Mouse (Mus musculus) hindbrain, embryonic 12.5 days (tissue): Measurements from ENCODE around the gene 4931409K22Rik. TPM values are rescaled to one million over a fixed set of nuclear protein-coding genes. Genes with fewer than 3 reads are reported as not detected.
"Not testable (repeated sequence)": the region's sequence is repeated elsewhere in the genome, so short reads cannot be mapped to it uniquely, and the experiment has no call there.

Source experiments
- ATAC-seq: fragments of 200-750 bp; cut with Nextera tagmentation; 2 replicates; pipeline ENCODE4 v1.8.0; 2017; ENCODE audit warnings: moderate TSS enrichment; ENCODE audit not compliant: low FRiP score
- H3K27ac ChIP-seq: fragments of 300-500 bp; sonication (generic); 2 replicates; pipeline ENCODE4 v1.5.1; 2016; ENCODE audit warnings: mild to moderate bottlenecking
- H3K27me3 ChIP-seq: fragments of 300-500 bp; sonication (generic); 2 replicates; pipeline ENCODE4 v1.6.1; 2016; ENCODE audit warnings: mild to moderate bottlenecking
- H3K36me3 ChIP-seq: fragments of 300-500 bp; sonication (generic); 2 replicates; pipeline ENCODE4 v1.6.1; 2016; ENCODE audit warnings: mild to moderate bottlenecking
- H3K4me1 ChIP-seq: fragments of 300-500 bp; sonication (generic); 2 replicates; pipeline ENCODE4 v1.6.1; 2016
- H3K4me2 ChIP-seq: fragments of 300-500 bp; sonication (generic); replicated peaks from 2 replicates; pipeline ENCODE4 v1.6.1; 2016; ENCODE audit warnings: mild to moderate bottlenecking
- H3K4me3 ChIP-seq: fragments of 300-500 bp; sonication (generic); 2 replicates; pipeline ENCODE4 v1.5.1; 2016; ENCODE audit warnings: mild to moderate bottlenecking
- H3K9ac ChIP-seq: fragments of 300-500 bp; sonication (generic); 2 replicates; pipeline ENCODE4 v1.6.1; 2016; ENCODE audit warnings: mild to moderate bottlenecking, moderate library complexity
- H3K9me3 ChIP-seq: fragments of 300-500 bp; sonication (generic); replicated peaks from 2 replicates; pipeline ENCODE4 v1.6.1; 2016; ENCODE audit warnings: mild to moderate bottlenecking
- WGBS: fragments of 180-500 bp; shearing (Covaris S2); methylation state at CpG from one replicate; pipeline ENCODE4 v1.1.7; 2016; 5-methylcytosine and 5-hydroxymethylcytosine counted together
- polyA plus RNA-seq: library from polyadenylated mRNA; unstranded; fragments of >200 nt; fragmentation: Nextera tagmentation; extraction: Ambion mirVana; gene quantifications from 2 replicates; pipeline ENCODE4 v1.2.1, GENCODE M21; 2016

4931409K22Rik gene
- polyA plus RNA-seq, 1 experiment from 2014 or later = not detected

- H3K27me3 ChIP-seq, H3K36me3 ChIP-seq, ATAC-seq, H3K9me3 ChIP-seq, H3K9ac ChIP-seq, H3K4me2 ChIP-seq, H3K27ac ChIP-seq, H3K4me3 ChIP-seq: not testable (repeated sequence)
- peaks cover 15% of the 10 kb centered on the region for H3K4me1 ChIP-seq
- WGBS = 95% methylated on average over 7 of the region's 7 CpGs
These were observed 1.3 kb downstream of the 4931409K22Rik start for GRCm38 (mm10) chr5:24555335-24555734.

GRCm38 (mm10) chr5:24553621-24554244, 2.9 kb downstream of the 4931409K22Rik start:
- no peak overlapping the region for H3K27ac ChIP-seq
- H3K4me2 ChIP-seq = no peak overlapping the region
- peaks cover 4% of the 10 kb centered on the region; the same call in 1 of the 2 replicates for H3K27me3 ChIP-seq
- H3K4me1 ChIP-seq = peaks cover 16% of the 10 kb centered on the region
- H3K36me3 ChIP-seq = no peaks in the 10 kb centered on the region
- H3K9ac ChIP-seq = no peak overlapping the region
- ATAC-seq = no peak
- no peaks in the 10 kb centered on the region for H3K9me3 ChIP-seq
- 72% methylated on average over 5 of the region's 5 CpGs for WGBS
- no peak overlapping the region for H3K4me3 ChIP-seq

- H3K27me3 ChIP-seq = peaks cover 4% of the 10 kb centered on the region; the same call in 1 of the 2 replicates
- ATAC-seq = no peak
- H3K4me1 ChIP-seq = peaks cover 16% of the 10 kb centered on the region
- no peaks in the 10 kb centered on the region for H3K9me3 ChIP-seq
- peak overlapping the region; percentile 36; the same call in 1 of the 2 replicates for H3K27ac ChIP-seq
- H3K4me3 ChIP-seq = no peak overlapping the region
- H3K36me3 ChIP-seq = no peaks in the 10 kb centered on the region
- H3K4me2 ChIP-seq = peak overlapping the region; percentile 35
- no peak overlapping the region for H3K9ac ChIP-seq
- 44% methylated on average over 2 of the region's 2 CpGs for WGBS
These were observed 5.3 kb downstream of the 4931409K22Rik start for GRCm38 (mm10) chr5:24551317-24551688.

GRCm38 (mm10) chr5:24550598-24551316, 5.9 kb downstream of the 4931409K22Rik start:
- H3K36me3 ChIP-seq = no peaks in the 10 kb centered on the region
- H3K9me3 ChIP-seq = no peaks in the 10 kb centered on the region
- H3K4me2 ChIP-seq = peak overlapping the region; percentile 35
- H3K27ac ChIP-seq = peak overlapping the region; percentile 36; the same call in 1 of the 2 replicates
- peaks cover 4% of the 10 kb centered on the region; the same call in 1 of the 2 replicates for H3K27me3 ChIP-seq
- peaks cover 16% of the 10 kb centered on the region for H3K4me1 ChIP-seq
- ATAC-seq = peak; percentile 82
- WGBS = 23% methylated on average over 26 of the region's 26 CpGs
- 0 out of 2 replicates have a peak overlapping the region, but pooled peaks have one; percentile 20 for H3K9ac ChIP-seq
- H3K4me3 ChIP-seq = no peak overlapping the region

- ATAC-seq = no peak
These were observed 14.0 kb downstream of the 4931409K22Rik start for GRCm38 (mm10) chr5:24542643-24543042.

GRCm38 (mm10) chr5:24541144-24541569, 15.5 kb downstream of the 4931409K22Rik start:
- no peak for ATAC-seq
- Histone ChIP-seq H3K4me1 (peaks cover 17% of the 10 kb centered on the region), H3K9ac (no peak overlapping the region), H3K4me3 (no peak overlapping the region), H3K4me2 (peak overlapping the region; percentile 25; the same call in 1 of the 2 replicates), H3K36me3 (no peaks in the 10 kb centered on the region), H3K9me3 (no peaks in the 10 kb centered on the region), H3K27me3 (peaks cover 5% of the 10 kb centered on the region; the same call in 1 of the 2 replicates), H3K27ac (0 out of 2 replicates have a peak overlapping the region, but pooled peaks have one; percentile 12)
- 50% methylated on average over 6 of the region's 6 CpGs for WGBS

More at GRCm38 (mm10) chr5:24542643-24543042, 14.0 kb downstream of the 4931409K22Rik start:
- H3K4me3 ChIP-seq = no peak overlapping the region
- no peak overlapping the region for H3K27ac ChIP-seq
- no peaks in the 10 kb centered on the region for H3K9me3 ChIP-seq
- H3K27me3 ChIP-seq = peaks cover 4% of the 10 kb centered on the region; the same call in 1 of the 2 replicates
- H3K4me2 ChIP-seq = no peak overlapping the region
- peaks cover 13% of the 10 kb centered on the region for H3K4me1 ChIP-seq
- H3K9ac ChIP-seq = no peak overlapping the region
- 77% methylated on average over 7 of the region's 7 CpGs for WGBS
- no peaks in the 10 kb centered on the region for H3K36me3 ChIP-seq

GRCm38 (mm10) chr5:24540387-24541143, 16.0 kb downstream of the 4931409K22Rik start, which contains the start of gene Asb10:
TSS of gene Asb10 (minus strand) at chr5:24540978.
- no peaks in the 10 kb centered on the region for H3K9me3 ChIP-seq
- peak within 1 kb of the TSS; percentile 25; the same call in 1 of the 2 replicates for H3K4me2 ChIP-seq
- 47% methylated on average over 14 of the region's 14 CpGs for WGBS
- H3K27me3 ChIP-seq = peaks cover 5% of the 10 kb centered on the region; the same call in 1 of the 2 replicates
- no peak within 1 kb of the TSS for H3K9ac ChIP-seq
- H3K27ac ChIP-seq = peak within 1 kb of the TSS; percentile 12; the same call in 1 of the 2 replicates
- no peak for ATAC-seq
- H3K36me3 ChIP-seq = no peaks in the 10 kb centered on the region
- H3K4me1 ChIP-seq = peaks cover 17% of the 10 kb centered on the region
- H3K4me3 ChIP-seq = no peak within 1 kb of the TSS

GRCm38 (mm10) chr5:24539571-24540296, 16.9 kb downstream of the 4931409K22Rik start:
- Histone ChIP-seq H3K4me2 (no peak overlapping the region), H3K4me3 (no peak overlapping the region), H3K9me3 (no peaks in the 10 kb centered on the region), H3K9ac (no peak overlapping the region), H3K27ac (no peak overlapping the region), H3K4me1 (peaks cover 17% of the 10 kb centered on the region), H3K27me3 (peaks cover 5% of the 10 kb centered on the region; the same call in 1 of the 2 replicates), H3K36me3 (no peaks in the 10 kb centered on the region)
- ATAC-seq = no peak
- 74% methylated on average over 22 of the region's 22 CpGs for WGBS

GRCm38 (mm10) chr5:24537618-24538017, 19.0 kb downstream of the 4931409K22Rik start:
- H3K4me3 ChIP-seq = no peak overlapping the region
- no peaks in the 10 kb centered on the region for H3K36me3 ChIP-seq
- peaks cover 17% of the 10 kb centered on the region for H3K4me1 ChIP-seq
- H3K4me2 ChIP-seq = no peak overlapping the region
- H3K27me3 ChIP-seq = peaks cover 16% of the 10 kb centered on the region; the same call in 1 of the 2 replicates
- no peak overlapping the region for H3K27ac ChIP-seq
- WGBS = 66% methylated on average over 16 of the region's 16 CpGs
- no peaks in the 10 kb centered on the region for H3K9me3 ChIP-seq
- H3K9ac ChIP-seq = no peak overlapping the region
- no peak; the same call in 1 of the 2 replicates for ATAC-seq

- Histone ChIP-seq H3K27me3 (peaks cover 22% of the 10 kb centered on the region), H3K9me3 (no peaks in the 10 kb centered on the region), H3K4me2 (no peak overlapping the region), H3K4me3 (no peak overlapping the region), H3K9ac (no peak overlapping the region), H3K36me3 (no peaks in the 10 kb centered on the region), H3K27ac (no peak overlapping the region), H3K4me1 (peaks cover 17% of the 10 kb centered on the region)
- WGBS = 82% methylated on average over 5 of the region's 5 CpGs
- ATAC-seq = no peak
These were observed 20.1 kb downstream of the 4931409K22Rik start for GRCm38 (mm10) chr5:24536511-24536910.

GRCm38 (mm10) chr5:24535731-24536130, 20.9 kb downstream of the 4931409K22Rik start:
- no peak for ATAC-seq
- Histone ChIP-seq H3K9ac (no peak overlapping the region), H3K27me3 (peaks cover 27% of the 10 kb centered on the region), H3K4me1 (peaks cover 11% of the 10 kb centered on the region), H3K36me3 (no peaks in the 10 kb centered on the region), H3K4me3 (no peak overlapping the region), H3K4me2 (no peak overlapping the region), H3K9me3 (no peaks in the 10 kb centered on the region), H3K27ac (no peak overlapping the region)
- WGBS = 79% methylated on average over 3 of the region's 3 CpGs
